Mouse (Mus musculus): ENCODE data around the gene Sall4.

- TF ChIP-seq GATA1 (IDR thresholded peaks at IDR 0.05; ENCODE audit: borderline replicate concordance, low read length) (no peak), FLI1 (IDR thresholded peaks at IDR 0.05; ENCODE audit: low read length) (no peak)
These were observed 5.8 kb downstream of the Sall4 start for GRCm38 (mm10) chr2:168761954-168762353.

Measured in megakaryocyte, embryonic 14.5 days (primary cell).